Mouse (Mus musculus) megakaryocyte progenitor cell, adult 5-6 weeks (primary cell): ENCODE results near the gene Mau2. TPM values are rescaled to one million over a fixed set of nuclear protein-coding genes. Genes with fewer than 3 reads are reported as not detected.

Experiments
- ATAC-seq: replicated peaks from 2 replicates; pipeline ENCODE4 v1.8.0; 2016; ENCODE audit warnings: mild to moderate bottlenecking, moderate TSS enrichment, inconsistent platforms; ENCODE audit not compliant: poor library complexity
- total RNA-seq, 2 experiments: library from RNA; stranded (forward) in 1 of 2; stranded (reverse) in 1 of 2; fragments of 157-497, 149-512 nt in 1 of 2; fragments of 200-1000 nt in 1 of 2; gene quantifications; 2 replicates each; pipeline versions ENCODE4 v1.2.3 to v1.2.4; 2015 to 2017

Mau2 gene
- total RNA-seq, 2 experiments from 2014 or later, result 24.6 to 26.7 TPM

DNA sequence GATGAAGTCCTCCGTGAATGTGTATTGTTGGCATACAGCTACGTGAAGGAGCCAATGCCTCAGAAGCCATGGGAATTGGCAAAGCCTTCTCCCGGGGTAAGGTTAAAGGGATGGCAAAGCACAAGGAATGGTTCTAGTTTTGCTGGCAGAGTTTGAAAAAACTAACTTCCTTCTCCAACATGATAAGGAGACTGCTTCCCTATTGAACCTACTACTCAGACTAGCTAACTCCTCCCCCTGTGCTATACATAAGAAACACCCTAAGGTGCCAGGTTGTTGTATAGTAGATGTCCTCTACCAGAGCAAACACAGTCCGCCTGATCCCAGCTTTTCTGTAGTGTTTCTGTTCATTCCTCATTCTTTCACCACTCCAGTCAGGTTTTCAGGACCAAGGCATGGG is 64.1 kb downstream of the Mau2 start:
- ATAC-seq, result no peak

DNA sequence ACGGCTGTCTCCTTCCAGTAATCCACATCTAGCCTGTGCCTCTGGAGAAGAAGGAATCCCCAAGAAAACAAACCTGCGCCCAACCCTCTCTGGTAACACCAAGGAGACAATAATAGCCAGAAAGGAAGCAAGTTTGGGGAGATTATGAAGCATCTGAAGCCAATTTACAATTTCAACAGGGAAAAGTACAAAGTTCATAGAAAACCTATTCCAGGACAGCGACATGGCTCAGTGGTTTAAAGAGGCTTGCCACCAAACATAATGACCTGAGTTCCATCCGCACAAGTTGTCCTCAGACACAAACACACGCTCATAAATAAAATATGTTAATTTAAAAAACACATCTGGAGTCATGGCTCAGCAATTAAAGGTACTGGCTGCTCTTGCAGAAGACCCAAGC is 67.7 kb downstream of the Mau2 start:
- ATAC-seq, result no peak

DNA sequence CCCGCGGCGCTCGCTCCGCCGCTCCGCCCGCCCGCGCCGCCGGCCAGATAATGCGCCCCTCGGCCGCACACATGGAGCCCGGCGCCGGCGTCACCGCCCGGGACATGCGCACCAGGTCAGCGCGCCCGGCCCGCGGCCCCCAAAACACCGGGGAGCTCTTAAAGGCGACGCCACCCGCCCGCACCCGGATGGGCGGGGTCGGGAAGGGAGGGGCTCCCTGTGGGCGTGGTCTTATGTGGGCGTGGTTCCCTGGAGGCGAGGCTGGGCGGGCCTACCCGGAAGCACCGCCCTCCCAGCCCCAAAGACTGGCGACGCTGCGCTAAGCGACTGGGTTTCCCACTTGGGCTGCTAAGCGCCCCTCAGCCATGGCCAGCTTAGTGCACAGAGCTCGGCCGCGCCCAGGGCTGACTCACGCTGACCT is 68.3 kb downstream of the Mau2 start:
- peak; percentile 93 for ATAC-seq

DNA sequence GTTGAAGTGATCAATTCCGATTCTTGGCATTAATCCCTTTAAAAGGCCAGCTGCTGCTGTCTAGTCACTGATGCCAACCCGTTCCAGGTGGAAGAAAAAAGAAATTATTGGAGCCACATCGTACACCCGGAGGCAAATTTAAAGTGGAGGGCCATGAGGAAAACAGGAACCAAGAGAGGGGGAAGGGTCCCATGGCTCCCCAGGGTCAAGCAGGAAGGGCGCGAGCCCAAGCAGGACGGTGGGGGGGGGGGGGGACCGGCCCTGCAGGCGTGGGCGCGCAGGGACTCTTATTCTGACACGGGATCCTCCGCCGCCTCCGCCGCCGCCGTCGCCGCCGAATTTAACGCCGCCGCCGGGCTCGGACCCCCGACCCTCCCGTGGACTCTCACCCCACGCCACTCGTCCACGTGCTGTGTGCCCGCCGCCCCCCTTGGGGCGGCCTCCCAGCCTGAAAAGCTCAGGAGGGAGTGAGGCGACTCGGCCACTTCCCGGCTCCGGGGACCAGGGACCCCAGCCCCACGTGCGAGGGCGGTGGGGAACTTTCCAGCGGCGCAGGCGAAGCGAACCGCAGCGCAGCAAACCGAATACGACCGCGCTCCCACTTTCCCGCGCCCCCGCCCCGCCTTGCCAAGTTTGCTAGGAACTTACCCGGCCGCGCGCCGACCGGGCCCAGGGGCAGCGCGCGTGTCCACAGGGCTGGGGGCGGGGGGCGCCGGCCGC is 68.9 kb downstream of the Mau2 start:
- peak; percentile 18; the same call in 1 of the 2 replicates for ATAC-seq

- no peak for ATAC-seq
These were observed 69.5 kb downstream of the Mau2 start for GRCm38 (mm10) chr8:69973063-69973441.

DNA sequence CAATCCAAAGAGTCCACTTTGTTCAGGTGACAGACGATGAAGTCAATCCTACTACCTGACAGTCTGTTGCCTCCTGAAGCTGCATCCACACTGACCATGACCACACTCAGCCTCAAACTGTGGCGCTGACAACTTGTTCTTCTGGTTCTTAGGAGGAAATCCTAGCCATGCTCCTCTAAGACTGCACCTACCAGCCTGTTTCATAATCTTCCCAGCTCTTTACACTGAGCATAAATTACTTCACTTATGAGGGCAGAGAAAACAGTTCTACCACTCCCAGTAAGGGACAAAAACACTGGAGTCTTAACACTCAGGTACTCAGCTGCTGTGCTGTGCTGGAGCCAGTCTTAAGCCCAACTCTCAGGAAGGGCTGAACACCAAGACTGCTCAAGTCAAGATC is 71.7 kb downstream of the Mau2 start:
- no peak for ATAC-seq

DNA sequence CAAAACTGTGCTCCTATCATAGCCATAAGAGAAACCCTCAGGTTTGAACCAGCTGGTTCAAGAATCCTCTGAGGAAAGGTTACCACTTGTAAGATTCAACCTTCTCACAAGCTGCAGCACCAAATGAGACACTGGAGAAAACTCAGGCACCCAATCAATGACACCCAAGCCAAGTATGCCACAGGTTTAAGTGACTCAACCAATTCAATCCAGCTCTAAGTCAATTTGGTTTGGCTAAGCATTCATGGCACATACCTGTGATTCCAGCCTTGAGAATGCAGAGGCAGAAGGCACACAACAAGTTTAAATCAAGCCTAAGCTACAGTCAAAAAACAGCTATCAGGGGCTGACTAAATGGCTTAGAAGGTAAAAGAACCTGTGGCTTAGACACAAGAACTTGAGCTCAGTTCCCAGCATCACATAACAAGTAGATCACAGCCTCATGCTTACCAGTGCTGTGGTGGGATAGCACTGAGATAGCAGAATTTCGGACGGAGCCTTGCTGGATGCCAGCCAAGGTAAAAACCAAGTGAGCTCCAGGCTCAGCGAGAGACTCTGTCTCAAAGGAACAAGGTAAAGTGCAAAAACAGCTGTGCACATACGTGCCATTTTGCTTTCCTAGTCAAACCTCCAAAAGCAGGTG is 75.1 kb downstream of the Mau2 start:
- peak; percentile 56 for ATAC-seq

Other genes with a start within 250 kb of the Mau2 start
- 17.5 and 27.6 TPM in 2 replicates for gene Gmip, start 234.1 kb downstream of the Mau2 start, total RNA-seq (2015)
- 34.3 and 39.6 TPM in 2 replicates for gene Gmip, start 234.1 kb downstream of the Mau2 start, total RNA-seq (2017)
- 6.8 and 8.5 TPM in 2 replicates for gene Lpar2, start 220.3 kb downstream of the Mau2 start, total RNA-seq (2015)
- 1.3 and 1.6 TPM in 2 replicates for gene Lpar2, start 220.3 kb downstream of the Mau2 start, total RNA-seq (2017)
- gene Pbx4, start 210.2 kb downstream of the Mau2 start, total RNA-seq (2015), result 6.8 and 10.2 TPM in 2 replicates
- gene Pbx4, start 210.2 kb downstream of the Mau2 start, total RNA-seq (2017), result 13.3 and 15.0 TPM in 2 replicates
- gene Cilp2, start 155.0 kb downstream of the Mau2 start, total RNA-seq (2015), result not detected in 2 replicates
- not detected in 2 replicates for gene Cilp2, start 155.0 kb downstream of the Mau2 start, total RNA-seq (2017)
- 0.49 and 0.52 TPM in 2 replicates for gene Tssk6, start 140.6 kb downstream of the Mau2 start, total RNA-seq (2015)
- gene Tssk6, start 140.6 kb downstream of the Mau2 start, total RNA-seq (2017), result 0.08 and 0.57 TPM in 2 replicates
- 48.2 and 51.8 TPM in 2 replicates for gene Ndufa13, start 140.2 kb downstream of the Mau2 start, total RNA-seq (2015)
- gene Ndufa13, start 140.2 kb downstream of the Mau2 start, total RNA-seq (2017), result 99.5 and 114 TPM in 2 replicates
- gene Yjefn3, start 140.0 kb downstream of the Mau2 start, total RNA-seq (2015), result not detected in 2 replicates
- 0.37 TPM in 1 of 2 replicates, not detected in the other for gene Yjefn3, start 140.0 kb downstream of the Mau2 start, total RNA-seq (2017)
- 71.4 and 75.1 TPM in 2 replicates for gene Gatad2a, start 46.4 kb downstream of the Mau2 start, total RNA-seq (2015)
- gene Gatad2a, start 46.4 kb downstream of the Mau2 start, total RNA-seq (2017), result 54.0 and 68.3 TPM in 2 replicates
- 8.4 and 11.4 TPM in 2 replicates for gene Sugp1, start 79 bp upstream of the Mau2 start, total RNA-seq (2015)
- 22.2 and 32.1 TPM in 2 replicates for gene Sugp1, start 79 bp upstream of the Mau2 start, total RNA-seq (2017)
- 0.54 TPM in 1 of 2 replicates, not detected in the other for gene Tm6sf2, start 30.2 kb upstream of the Mau2 start, total RNA-seq (2015)
- not detected in 2 replicates for gene Tm6sf2, start 30.2 kb upstream of the Mau2 start, total RNA-seq (2017)
- not detected in 2 replicates for gene Hapln4, start 40.7 kb upstream of the Mau2 start, total RNA-seq (2015)
- gene Hapln4, start 40.7 kb upstream of the Mau2 start, total RNA-seq (2017), result not detected in 2 replicates
- gene Ncan, start 78.1 kb upstream of the Mau2 start, total RNA-seq (2015), result not detected in 2 replicates
- not detected in 2 replicates for gene Ncan, start 78.1 kb upstream of the Mau2 start, total RNA-seq (2017)
- gene Nr2c2ap, start 88.6 kb upstream of the Mau2 start, total RNA-seq (2015), result 38.4 and 45.6 TPM in 2 replicates
- gene Nr2c2ap, start 88.6 kb upstream of the Mau2 start, total RNA-seq (2017), result 11.6 and 13.2 TPM in 2 replicates
- gene Rfxank, start 96.4 kb upstream of the Mau2 start, total RNA-seq (2015), result 8.0 and 8.5 TPM in 2 replicates
- gene Rfxank, start 96.4 kb upstream of the Mau2 start, total RNA-seq (2017), result 5.7 and 5.9 TPM in 2 replicates
- gene Borcs8, start 96.8 kb upstream of the Mau2 start, total RNA-seq (2015), result 42.0 and 43.3 TPM in 2 replicates
- gene Borcs8, start 96.8 kb upstream of the Mau2 start, total RNA-seq (2017), result 32.0 and 35.2 TPM in 2 replicates
- not detected in 2 replicates for gene Mef2b, start 97.0 kb upstream of the Mau2 start, total RNA-seq (2015)
- gene Mef2b, start 97.0 kb upstream of the Mau2 start, total RNA-seq (2017), result not detected in 2 replicates
- gene Tmem161a, start 129.6 kb upstream of the Mau2 start, total RNA-seq (2015), result 9.0 and 16.0 TPM in 2 replicates
- gene Tmem161a, start 129.6 kb upstream of the Mau2 start, total RNA-seq (2017), result 11.2 and 11.3 TPM in 2 replicates
- 2.5 and 2.8 TPM in 2 replicates for gene Slc25a42, start 169.6 kb upstream of the Mau2 start, total RNA-seq (2015)
- 1.4 and 2.4 TPM in 2 replicates for gene Slc25a42, start 169.6 kb upstream of the Mau2 start, total RNA-seq (2017)
- 32.2 and 53.8 TPM in 2 replicates for gene Sugp2, start 191.5 kb upstream of the Mau2 start, total RNA-seq (2015)
- gene Sugp2, start 191.5 kb upstream of the Mau2 start, total RNA-seq (2017), result 44.2 and 45.7 TPM in 2 replicates
- 7.1 and 9.2 TPM in 2 replicates for gene Armc6, start 191.7 kb upstream of the Mau2 start, total RNA-seq (2015)
- 3.2 and 5.3 TPM in 2 replicates for gene Armc6, start 191.7 kb upstream of the Mau2 start, total RNA-seq (2017)
- gene Homer3, start 240.1 kb upstream of the Mau2 start, total RNA-seq (2015), result 4.2 and 5.8 TPM in 2 replicates
- gene Homer3, start 240.1 kb upstream of the Mau2 start, total RNA-seq (2017), result 8.9 and 9.9 TPM in 2 replicates